Mouse (Mus musculus) heart, embryonic 15.5 days (tissue): ENCODE data around the gene Arnt2. TPM values are rescaled to one million over a fixed set of nuclear protein-coding genes. Genes with fewer than 3 reads are reported as not detected.

Experiments
- ATAC-seq: fragments of 200-750 bp; cut with Nextera tagmentation; replicated peaks from 2 replicates; pipeline ENCODE4 v1.8.0; 2017; ENCODE audit warnings: low read depth, moderate TSS enrichment; ENCODE audit not compliant: insufficient number of reproducible peaks, insufficient read depth, low FRiP score
- H3K27ac ChIP-seq: fragments of 300-500 bp; sonication (generic); 2 replicates; pipeline ENCODE4 v1.5.1; 2015; ENCODE audit warnings: mild to moderate bottlenecking, inconsistent platforms
- H3K27me3 ChIP-seq: fragments of 300-500 bp; sonication (generic); 2 replicates; pipeline ENCODE4 v1.6.1; 2015; ENCODE audit warnings: inconsistent platforms
- H3K36me3 ChIP-seq: fragments of 300-500 bp; sonication (generic); 2 replicates; pipeline ENCODE4 v1.6.1; 2015; ENCODE audit warnings: mild to moderate bottlenecking, inconsistent platforms
- H3K4me1 ChIP-seq: fragments of 300-500 bp; sonication (generic); replicated peaks from 2 replicates; pipeline ENCODE4 v1.6.1; 2015; ENCODE audit warnings: inconsistent platforms
- H3K4me2 ChIP-seq: fragments of 300-500 bp; sonication (generic); 2 replicates; pipeline ENCODE4 v1.6.1; 2015; ENCODE audit warnings: inconsistent platforms, mild to moderate bottlenecking, moderate library complexity
- H3K4me3 ChIP-seq: fragments of 300-500 bp; sonication (generic); 2 replicates; pipeline ENCODE4 v1.5.1; 2015; ENCODE audit warnings: mild to moderate bottlenecking, inconsistent platforms
- H3K9ac ChIP-seq: fragments of 300-500 bp; sonication (generic); 2 replicates; pipeline ENCODE4 v1.6.1; 2015; ENCODE audit warnings: mild to moderate bottlenecking, inconsistent platforms
- H3K9me3 ChIP-seq: fragments of 300-500 bp; sonication (generic); replicated peaks from 2 replicates; pipeline ENCODE4 v1.6.1; 2016; ENCODE audit warnings: inconsistent platforms
- WGBS: fragments of 180-500 bp; shearing (Covaris S2); methylation state at CpG from one replicate; pipeline ENCODE4 v1.1.7; 2015; ENCODE audit warnings: mixed read lengths; 5-methylcytosine and 5-hydroxymethylcytosine counted together
- polyA plus RNA-seq: library from polyadenylated mRNA; unstranded; fragments of >200 nt; fragmentation: Nextera tagmentation; extraction: Ambion mirVana; gene quantifications from 2 replicates; pipeline ENCODE4 v1.2.1, GENCODE M21; 2015

Gene Arnt2
- polyA plus RNA-seq, 1 experiment from 2014 or later = 1.5 TPM

DNA sequence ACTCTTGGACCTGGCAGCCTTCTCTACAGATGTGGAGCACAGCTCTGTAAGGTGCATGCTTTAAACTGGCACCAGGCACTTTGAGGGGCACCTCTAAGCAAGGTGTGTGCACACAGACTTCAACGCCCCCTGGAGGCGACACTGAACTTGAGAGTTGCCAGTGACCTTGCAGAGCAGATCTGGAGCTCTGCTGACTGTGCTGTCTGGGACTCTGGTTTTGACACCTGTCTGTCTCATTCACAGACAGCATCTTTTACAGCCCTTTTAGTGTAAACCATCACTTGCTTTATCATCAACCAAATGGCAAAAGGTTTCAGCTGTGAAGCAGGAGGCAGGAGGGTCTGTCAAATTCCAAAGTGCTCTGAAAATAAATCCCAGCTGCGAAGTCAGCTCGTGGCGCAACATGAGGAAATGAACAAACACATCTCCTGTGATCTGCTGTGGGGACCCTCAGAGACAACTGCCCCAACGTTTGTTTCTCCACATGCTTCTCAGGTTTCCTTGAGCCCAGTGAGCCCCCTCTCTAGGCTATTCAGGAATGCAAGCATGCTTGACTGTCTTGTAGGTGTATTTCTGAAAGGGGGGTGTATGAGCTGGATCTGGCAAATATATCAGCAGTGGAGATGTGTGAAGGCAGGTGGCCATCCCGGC, 94.5 kb downstream of the Arnt2 start:
- no peak overlapping the region for H3K4me3 ChIP-seq
- ATAC-seq = no peak
- peaks cover 20% of the 10 kb centered on the region for H3K4me1 ChIP-seq
- no peak overlapping the region for H3K9ac ChIP-seq
- no peaks in the 10 kb centered on the region for H3K27me3 ChIP-seq
- H3K27ac ChIP-seq = no peak overlapping the region
- H3K36me3 ChIP-seq = no peaks in the 10 kb centered on the region
- WGBS = 46% methylated on average over 7 of the region's 7 CpGs
- no peaks in the 10 kb centered on the region for H3K9me3 ChIP-seq
- no peak overlapping the region for H3K4me2 ChIP-seq

GRCm38 (mm10) chr7:84314742-84315141, 95.2 kb downstream of the Arnt2 start:
- ATAC-seq = no peak
- Histone ChIP-seq H3K27ac (no peak overlapping the region), H3K9ac (no peak overlapping the region), H3K4me3 (no peak overlapping the region), H3K9me3 (no peaks in the 10 kb centered on the region), H3K36me3 (no peaks in the 10 kb centered on the region), H3K27me3 (no peaks in the 10 kb centered on the region), H3K4me2 (no peak overlapping the region), H3K4me1 (peaks cover 21% of the 10 kb centered on the region)
- WGBS = 97% methylated on average over 2 of the region's 2 CpGs

GRCm38 (mm10) chr7:84311624-84312023, 98.4 kb downstream of the Arnt2 start:
- Histone ChIP-seq H3K27me3 (no peaks in the 10 kb centered on the region), H3K4me1 (peaks cover 31% of the 10 kb centered on the region), H3K9me3 (no peaks in the 10 kb centered on the region), H3K4me3 (no peak overlapping the region), H3K9ac (no peak overlapping the region), H3K36me3 (no peaks in the 10 kb centered on the region), H3K4me2 (no peak overlapping the region), H3K27ac (peak overlapping the region; percentile 67)
- WGBS = 46% methylated on average over 3 of the region's 3 CpGs
- ATAC-seq = no peak

DNA sequence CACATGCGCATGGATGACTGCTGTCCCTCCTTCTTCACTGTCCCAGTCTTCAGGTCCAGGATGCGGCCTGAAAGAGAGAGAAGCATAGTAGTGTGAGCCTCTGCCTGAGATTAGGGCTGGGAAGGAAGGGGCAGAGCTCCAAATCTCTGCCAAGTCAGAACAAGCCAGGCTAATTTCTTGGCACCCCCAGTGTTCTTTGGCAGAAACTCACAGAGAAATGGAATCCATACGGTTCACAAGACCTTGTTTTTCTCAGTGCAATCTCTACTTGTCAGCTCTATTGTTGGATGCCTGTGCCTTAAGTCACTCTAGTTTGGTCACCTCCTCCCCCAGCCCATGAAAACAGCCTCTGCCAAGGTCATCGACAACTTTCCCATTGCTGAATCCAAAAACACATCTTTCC, 99.1 kb downstream of the Arnt2 start:
- Histone ChIP-seq H3K4me3 (no peak overlapping the region), H3K27ac (peak overlapping the region; percentile 67), H3K9ac (no peak overlapping the region), H3K36me3 (no peaks in the 10 kb centered on the region), H3K4me1 (peaks cover 36% of the 10 kb centered on the region), H3K4me2 (no peak overlapping the region), H3K27me3 (no peaks in the 10 kb centered on the region), H3K9me3 (no peaks in the 10 kb centered on the region)
- 56% methylated on average over 4 of the region's 4 CpGs for WGBS
- peak; percentile 65 for ATAC-seq

GRCm38 (mm10) chr7:84307329-84307925, 102.5 kb downstream of the Arnt2 start:
- H3K4me1 ChIP-seq = peaks cover 41% of the 10 kb centered on the region
- H3K36me3 ChIP-seq = no peaks in the 10 kb centered on the region
- no peak overlapping the region for H3K4me3 ChIP-seq
- H3K27ac ChIP-seq = no peak overlapping the region
- no peak overlapping the region for H3K9ac ChIP-seq
- no peak overlapping the region for H3K4me2 ChIP-seq
- 62% methylated on average over 3 of the region's 3 CpGs for WGBS
- ATAC-seq = no peak
- H3K27me3 ChIP-seq = no peaks in the 10 kb centered on the region
- H3K9me3 ChIP-seq = no peaks in the 10 kb centered on the region

- Histone ChIP-seq H3K4me3 (no peak overlapping the region), H3K36me3 (no peaks in the 10 kb centered on the region), H3K27me3 (no peaks in the 10 kb centered on the region), H3K4me1 (peaks cover 11% of the 10 kb centered on the region), H3K9me3 (no peaks in the 10 kb centered on the region), H3K4me2 (no peak overlapping the region), H3K27ac (no peak overlapping the region), H3K9ac (no peak overlapping the region)
- WGBS = 78% methylated on average over 1 of the region's 1 CpGs
- ATAC-seq = no peak
Measured at GRCm38 (mm10) chr7:84300261-84300660, 109.7 kb downstream of the Arnt2 start.

GRCm38 (mm10) chr7:84299601-84300000, 110.4 kb downstream of the Arnt2 start:
- no peak for ATAC-seq
- 68% methylated on average over 4 of the region's 4 CpGs for WGBS
- no peaks in the 10 kb centered on the region for H3K27me3 ChIP-seq
- H3K4me2 ChIP-seq = no peak overlapping the region
- no peaks in the 10 kb centered on the region for H3K36me3 ChIP-seq
- H3K27ac ChIP-seq = no peak overlapping the region
- H3K9ac ChIP-seq = no peak overlapping the region
- H3K4me3 ChIP-seq = no peak overlapping the region
- no peaks in the 10 kb centered on the region for H3K9me3 ChIP-seq
- peaks cover 7% of the 10 kb centered on the region for H3K4me1 ChIP-seq

GRCm38 (mm10) chr7:84293054-84293453, 116.9 kb downstream of the Arnt2 start:
- Histone ChIP-seq H3K9ac (no peak overlapping the region), H3K4me2 (no peak overlapping the region), H3K4me3 (no peak overlapping the region), H3K9me3 (no peaks in the 10 kb centered on the region), H3K4me1 (no peaks in the 10 kb centered on the region), H3K36me3 (no peaks in the 10 kb centered on the region), H3K27me3 (no peaks in the 10 kb centered on the region), H3K27ac (peak overlapping the region; percentile 6; the same call in 1 of the 2 replicates)
- WGBS = 56% methylated on average over 7 of the region's 7 CpGs
- ATAC-seq = no peak

DNA sequence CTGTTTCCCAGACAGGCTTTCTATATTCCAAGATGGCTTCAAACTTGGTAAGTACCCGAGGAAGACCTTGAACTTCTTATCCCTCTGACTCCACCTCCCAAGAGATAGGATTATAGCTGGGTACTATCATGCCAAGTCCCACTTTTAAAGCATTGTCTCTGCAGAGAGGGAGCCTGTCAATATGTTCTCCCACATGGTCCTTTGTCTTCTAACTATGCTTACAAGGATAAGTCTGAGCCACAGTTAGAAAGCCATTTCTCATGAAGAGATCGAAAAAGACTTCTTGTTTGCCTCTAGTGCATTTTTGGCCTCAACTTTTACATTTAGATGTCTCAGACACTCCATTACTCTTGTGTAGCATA, 122.8 kb downstream of the Arnt2 start:
- Histone ChIP-seq H3K9ac (no peak overlapping the region), H3K36me3 (no peaks in the 10 kb centered on the region), H3K27me3 (no peaks in the 10 kb centered on the region), H3K4me1 (no peaks in the 10 kb centered on the region), H3K4me3 (no peak overlapping the region), H3K9me3 (no peaks in the 10 kb centered on the region), H3K27ac (no peak overlapping the region), H3K4me2 (no peak overlapping the region)
- 66% methylated on average over 2 of the region's 2 CpGs for WGBS
- ATAC-seq = no peak

GRCm38 (mm10) chr7:84286526-84287225, 123.3 kb downstream of the Arnt2 start:
- no peak for ATAC-seq
- no peaks in the 10 kb centered on the region for H3K27me3 ChIP-seq
- H3K4me2 ChIP-seq = no peak overlapping the region
- 90% methylated on average over 8 of the region's 8 CpGs for WGBS
- no peaks in the 10 kb centered on the region for H3K36me3 ChIP-seq
- H3K9ac ChIP-seq = no peak overlapping the region
- H3K4me3 ChIP-seq = no peak overlapping the region
- no peaks in the 10 kb centered on the region for H3K9me3 ChIP-seq
- H3K27ac ChIP-seq = no peak overlapping the region
- H3K4me1 ChIP-seq = no peaks in the 10 kb centered on the region

DNA sequence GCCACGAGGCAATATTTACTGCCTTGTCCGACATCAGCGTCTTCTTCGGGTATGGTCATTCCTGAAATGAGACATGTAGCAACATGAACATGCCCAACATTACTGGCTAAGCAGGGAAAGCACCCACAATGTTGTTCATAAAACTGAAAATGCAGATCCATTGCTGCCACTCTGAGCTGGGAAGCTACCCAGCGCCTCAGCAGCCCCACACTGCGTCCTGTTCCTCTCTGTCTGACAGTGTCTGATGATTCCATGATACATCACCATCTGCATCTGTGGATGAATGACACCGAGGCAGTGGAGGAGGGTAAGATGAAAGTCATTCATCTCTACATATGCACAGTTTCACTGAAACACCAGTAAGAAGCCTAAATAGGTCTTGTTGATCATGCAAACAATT, 124.2 kb downstream of the Arnt2 start:
- Histone ChIP-seq H3K4me3 (no peak overlapping the region), H3K27ac (no peak overlapping the region), H3K9me3 (no peaks in the 10 kb centered on the region), H3K9ac (no peak overlapping the region), H3K4me1 (no peaks in the 10 kb centered on the region), H3K36me3 (no peaks in the 10 kb centered on the region), H3K27me3 (no peaks in the 10 kb centered on the region), H3K4me2 (no peak overlapping the region)
- 84% methylated on average over 7 of the region's 7 CpGs for WGBS
- no peak for ATAC-seq

- no peak for ATAC-seq
- H3K9ac ChIP-seq = no peak overlapping the region
- H3K36me3 ChIP-seq = no peaks in the 10 kb centered on the region
- no peak overlapping the region for H3K4me3 ChIP-seq
- H3K4me2 ChIP-seq = no peak overlapping the region
- WGBS = 61% methylated on average over 3 of the region's 3 CpGs
- H3K27ac ChIP-seq = no peak overlapping the region
- H3K27me3 ChIP-seq = no peaks in the 10 kb centered on the region
- no peaks in the 10 kb centered on the region for H3K4me1 ChIP-seq
- H3K9me3 ChIP-seq = no peaks in the 10 kb centered on the region
Measured at GRCm38 (mm10) chr7:84284974-84285373, 125.0 kb downstream of the Arnt2 start.
